Mouse (Mus musculus) MEL (cell line): Measurements from ENCODE around the gene Armcx3. TPM values are rescaled to one million over a fixed set of nuclear protein-coding genes. Genes with fewer than 3 reads are reported as not detected.
"Not testable (repeated sequence)": the region's sequence is repeated elsewhere in the genome, so short reads cannot be mapped to it uniquely, and the experiment has no call there.

Source experiments
- DNase-seq: peaks from one replicate; pipeline ENCODE4 v3.0.0; 2011; ENCODE audit warnings: low read depth, low spot score
- H3K27ac ChIP-seq: 2 replicates; pipeline ENCODE4 v1.5.1; 2012; ENCODE audit warnings: low read depth, mild to moderate bottlenecking, control low read depth, low read length, moderate library complexity; ENCODE audit not compliant: control insufficient read depth
- H3K27me3 ChIP-seq, 2 experiments: fragments of 150-350 bp in 1 of 2; sonication (generic) in 1 of 2; 2 replicates each; pipeline ENCODE4 v1.6.1; 2012; ENCODE audit warnings: low read length in 2 of 2, mild to moderate bottlenecking in 2 of 2, improper control_type of control experiment in 1 of 2, moderate library complexity in 1 of 2; ENCODE audit not compliant: insufficient read depth in 2 of 2, control insufficient read depth in 1 of 2
- H3K36me3 ChIP-seq, 2 experiments: 2 replicates each; pipeline ENCODE4 v1.6.1; 2012 to 2014; ENCODE audit warnings: low read length in 2 of 2, improper control_type of control experiment in 1 of 2, inconsistent platforms in 1 of 2, mild to moderate bottlenecking in 1 of 2; ENCODE audit not compliant: insufficient read depth in 2 of 2, control insufficient read depth in 1 of 2
- H3K4me1 ChIP-seq, 2 experiments: fragments of 150-350 bp in 1 of 2; sonication (generic) in 1 of 2; 2 replicates each; pipeline ENCODE4 v1.6.1; 2012; ENCODE audit warnings: low read length in 2 of 2, improper control_type of control experiment in 1 of 2, mild to moderate bottlenecking in 1 of 2; ENCODE audit not compliant: insufficient read depth in 2 of 2, control insufficient read depth in 1 of 2
- H3K4me3 ChIP-seq, 2 experiments: fragments of 150-350 bp in 1 of 2; sonication (generic) in 1 of 2; 2 replicates each; pipeline ENCODE4 v1.5.1; 2012; ENCODE audit warnings: low read depth in 2 of 2, low read length in 2 of 2, mild to moderate bottlenecking in 2 of 2, moderate library complexity in 2 of 2, control low read depth in 1 of 2, improper control_type of control experiment in 1 of 2; ENCODE audit not compliant: control insufficient read depth in 1 of 2, insufficient read depth in 1 of 2
- H3K79me2 ChIP-seq: 2 replicates; pipeline ENCODE4 v1.6.1; 2012; ENCODE audit warnings: mild to moderate bottlenecking, low read length, moderate library complexity; ENCODE audit not compliant: control insufficient read depth, poor library complexity, insufficient read depth
- H3K9ac ChIP-seq: 2 replicates; pipeline ENCODE4 v1.6.1; 2012; ENCODE audit warnings: low read depth, mild to moderate bottlenecking, control low read depth, low read length, moderate library complexity; ENCODE audit not compliant: control insufficient read depth, poor library complexity, severe bottlenecking
- H3K9me3 ChIP-seq: fragments of 150-350 bp; sonication (generic); replicated peaks from 2 replicates; pipeline ENCODE4 v1.6.1; 2012; ENCODE audit warnings: mild to moderate bottlenecking, low read length, improper control_type of control experiment, moderate library complexity; ENCODE audit not compliant: insufficient read depth
- CHD2 ChIP-seq: IDR thresholded peaks from 2 replicates; pipeline ENCODE4 v1.6.1; 2011; ENCODE audit warnings: low read length, improper control_type of control experiment
- CTCF ChIP-seq, 3 experiments: IDR thresholded peaks in 2 of 3; conservative IDR thresholded peaks in 1 of 3; 2 replicates each; pipeline ENCODE4 v1.5.1; 2011 to 2012; ENCODE audit warnings: low read length in 3 of 3, low read depth in 2 of 3, mild to moderate bottlenecking in 2 of 3, improper control_type of control experiment in 1 of 3, inconsistent platforms in 1 of 3, mixed read lengths in 1 of 3, moderate library complexity in 1 of 3; ENCODE audit not compliant: control insufficient read depth in 1 of 3, insufficient read depth in 1 of 3, poor library complexity in 1 of 3, severe bottlenecking in 1 of 3
- ELF1 ChIP-seq: IDR thresholded peaks from 2 replicates; pipeline ENCODE4 v1.6.1; 2014; ENCODE audit warnings: low read depth, mild to moderate bottlenecking, inconsistent platforms, low read length, improper control_type of control experiment, moderate library complexity
- GABPA ChIP-seq: IDR thresholded peaks from 2 replicates; pipeline ENCODE4 v1.6.1; 2012; ENCODE audit warnings: low read depth, mild to moderate bottlenecking, inconsistent platforms, low read length, improper control_type of control experiment, moderate library complexity
- KAT2A ChIP-seq: conservative IDR thresholded peaks from 2 replicates; pipeline ENCODE4 v1.6.1; 2012; ENCODE audit warnings: low read depth, low read length, improper control_type of control experiment, inconsistent platforms
- MAZ ChIP-seq: IDR thresholded peaks from 2 replicates; pipeline ENCODE4 v1.6.1; 2012; ENCODE audit warnings: low read depth, mild to moderate bottlenecking, inconsistent platforms, low read length, improper control_type of control experiment
- MYB ChIP-seq: IDR thresholded peaks from 2 replicates; pipeline ENCODE4 v1.6.1; 2011; ENCODE audit warnings: mild to moderate bottlenecking, low read depth, low read length, improper control_type of control experiment
- NELFE ChIP-seq: IDR thresholded peaks from 2 replicates; pipeline ENCODE4 v1.6.1; 2011; ENCODE audit warnings: low read depth, low read length, improper control_type of control experiment
- POLR2A ChIP-seq, 2 experiments: IDR thresholded peaks; 2 replicates each; pipeline ENCODE4 v1.6.1; 2011 to 2012; ENCODE audit warnings: low read length in 2 of 2, mild to moderate bottlenecking in 2 of 2, control low read depth in 1 of 2, improper control_type of control experiment in 1 of 2, low read depth in 1 of 2, moderate library complexity in 1 of 2; ENCODE audit not compliant: control insufficient read depth in 1 of 2, insufficient read depth in 1 of 2, poor library complexity in 1 of 2
- RAD21 ChIP-seq: IDR thresholded peaks from 2 replicates; pipeline ENCODE4 v1.6.1; 2011; ENCODE audit warnings: mild to moderate bottlenecking, low read depth, low read length, improper control_type of control experiment
- TAL1 ChIP-seq: IDR thresholded peaks from 2 replicates; pipeline ENCODE4 v1.6.1; 2012; ENCODE audit warnings: mild to moderate bottlenecking, inconsistent platforms, low read length, moderate library complexity, mixed read lengths
- TBP ChIP-seq: IDR thresholded peaks from 2 replicates; pipeline ENCODE4 v1.8.0; 2011; ENCODE audit warnings: low read depth, low read length, improper control_type of control experiment
- USF2 ChIP-seq, 2 experiments: IDR thresholded peaks; 2 replicates each; pipeline ENCODE4 v1.6.1; 2011 to 2012; ENCODE audit warnings: improper control_type of control experiment in 2 of 2, low read length in 2 of 2, borderline replicate concordance in 1 of 2, inconsistent platforms in 1 of 2, low read depth in 1 of 2, mild to moderate bottlenecking in 1 of 2; ENCODE audit not compliant: insufficient read depth in 1 of 2
- ZC3H11A ChIP-seq: IDR thresholded peaks from 2 replicates; pipeline ENCODE4 v1.6.1; 2012; ENCODE audit warnings: low read depth, mild to moderate bottlenecking, inconsistent platforms, low read length, improper control_type of control experiment
- polyA plus RNA-seq, 2 experiments: library from polyadenylated mRNA; stranded (reverse) in 1 of 2; unstranded in 1 of 2; fragments of >175 nt in 1 of 2; fragments of >200 nt in 1 of 2; gene quantifications; 2 replicates each; pipeline versions ENCODE4 v1.2.1 to v1.2.4; 2012; ENCODE audit warnings: low replicate concordance in 2 of 2, low read depth in 1 of 2; ENCODE audit not compliant: insufficient read length in 2 of 2, insufficient read depth in 1 of 2, missing spikeins in 1 of 2
- total RNA-seq: library from RNA; depleted of rRNA; stranded (reverse); fragments of 300-350 nt; gene quantifications from 2 replicates; pipeline ENCODE4 v1.2.3, GENCODE M21; 2012

Gene Armcx3
- total and polyA plus RNA-seq, 3 experiments, result 5.0 to 5.5 TPM; not detected in 1

- no peak for DNase-seq
- TF ChIP-seq GABPA (no peak), TAL1 (no peak), USF2 (IDR thresholded peaks at IDR 0.05; ENCODE audit: borderline replicate concordance in 1 of 2, insufficient read depth in 1 of 2, low read depth in 1 of 2, low read length in 2 of 2) (no peak), MYB (no peak), KAT2A (no peak), CTCF (IDR thresholded peaks at IDR 0.05 in 2 of 3, conservative IDR thresholded peaks at IDR 0.05 in 1 of 3; ENCODE audit: control insufficient read depth in 1 of 3, insufficient read depth in 1 of 3, low read depth in 2 of 3, low read length in 3 of 3, poor library complexity in 1 of 3, severe bottlenecking in 1 of 3) (no peak), MAZ (no peak), ELF1 (no peak), CHD2 (no peak), RAD21 (no peak), POLR2A (IDR thresholded peaks at IDR 0.05; ENCODE audit: control insufficient read depth in 1 of 2, insufficient read depth in 1 of 2, low read depth in 1 of 2, low read length in 2 of 2, poor library complexity in 1 of 2) (no peak), ZC3H11A (no peak), NELFE (no peak), TBP (no peak)
- Histone ChIP-seq H3K4me1 (no peaks in the 10 kb centered on the region), H3K27me3 (peaks cover 3 to 9% of the 10 kb centered on the region in 2 experiments), H3K27ac (no peak overlapping the region), H3K36me3 (no peaks in the 10 kb centered on the region), H3K9ac (peak overlapping the region; percentile 69), H3K79me2 (peaks cover 2% of the 10 kb centered on the region; the same call in 1 of the 2 replicates), H3K4me3 (peak overlapping the region; percentile 61 to 82), H3K9me3 (no peaks in the 10 kb centered on the region)
These were observed 1.0 kb downstream of the Armcx3 start for GRCm38 (mm10) chrX:134757293-134757995.

GRCm38 (mm10) chrX:134763428-134764198, 7.2 kb downstream of the Armcx3 start:
- H3K4me3 ChIP-seq, H3K36me3 ChIP-seq, H3K9ac ChIP-seq, H3K4me1 ChIP-seq, H3K27me3 ChIP-seq, H3K27ac ChIP-seq, H3K9me3 ChIP-seq, H3K79me2 ChIP-seq, DNase-seq: not testable (repeated sequence)
